Mouse (Mus musculus) limb, embryonic 14.5 days (tissue): ENCODE data around the gene Il31ra. TPM values are rescaled to one million over a fixed set of nuclear protein-coding genes. Genes with fewer than 3 reads are reported as not detected.

Experiments
- ATAC-seq: fragments of 200-750 bp; cut with Nextera tagmentation; 2 replicates; pipeline ENCODE4 v1.8.0; 2017; ENCODE audit warnings: low read depth, moderate number of reproducible peaks, moderate TSS enrichment; ENCODE audit not compliant: low FRiP score
- DNase-seq: peaks from one replicate; pipeline ENCODE4 v3.0.0-alpha.2; 2015; ENCODE audit warnings: low spot score
- H3K27ac ChIP-seq: fragments of 300-500 bp; sonication (generic); replicated peaks from 2 replicates; pipeline ENCODE4 v1.5.1; 2014; ENCODE audit warnings: low read depth, mild to moderate bottlenecking, low read length, moderate library complexity, mixed read lengths
- H3K27me3 ChIP-seq: fragments of 300-500 bp; sonication (generic); 2 replicates; pipeline ENCODE4 v1.6.1; 2014; ENCODE audit warnings: low read length, mixed read lengths; ENCODE audit not compliant: control insufficient read depth, insufficient read depth
- H3K36me3 ChIP-seq: fragments of 300-500 bp; sonication (generic); 2 replicates; pipeline ENCODE4 v1.6.1; 2014; ENCODE audit warnings: mild to moderate bottlenecking, low read length, moderate library complexity, mixed read lengths; ENCODE audit not compliant: control insufficient read depth, insufficient read depth
- H3K4me1 ChIP-seq: fragments of 300-500 bp; sonication (generic); 2 replicates; pipeline ENCODE4 v1.6.1; 2014; ENCODE audit warnings: antibody characterized with exemption, low read length, mixed read lengths; ENCODE audit not compliant: control insufficient read depth, insufficient read depth
- H3K4me2 ChIP-seq: fragments of 300-500 bp; sonication (generic); replicated peaks from 2 replicates; pipeline ENCODE4 v1.6.1; 2014; ENCODE audit warnings: low read depth, mild to moderate bottlenecking, low read length, moderate library complexity; ENCODE audit not compliant: severe bottlenecking
- H3K4me3 ChIP-seq: fragments of 300-500 bp; sonication (generic); replicated peaks from 2 replicates; pipeline ENCODE4 v1.5.1; 2014; ENCODE audit warnings: low read length
- H3K9ac ChIP-seq: fragments of 300-500 bp; sonication (generic); 2 replicates; pipeline ENCODE4 v1.6.1; 2014; ENCODE audit warnings: mild to moderate bottlenecking, low read depth, low read length, moderate library complexity; ENCODE audit not compliant: severe bottlenecking
- H3K9me3 ChIP-seq: fragments of 300-500 bp; sonication (generic); 2 replicates; pipeline ENCODE4 v1.6.1; 2016; ENCODE audit warnings: low read length; ENCODE audit not compliant: control insufficient read depth
- POLR2A ChIP-seq: fragments of 200-500 bp; IDR thresholded peaks from 2 replicates; pipeline ENCODE4 v1.8.0; 2012; ENCODE audit warnings: inconsistent platforms, mild to moderate bottlenecking, moderate library complexity, borderline replicate concordance; ENCODE audit not compliant: insufficient read depth, insufficient read length; ENCODE audit errors: extremely low read depth
- WGBS: fragments of 180-500 bp; shearing (Covaris S2); extraction: QIAGEN DNeasy Blood & Tissue Kit; methylation state at CpG from one replicate; pipeline ENCODE4 v1.1.7; 2014; 5-methylcytosine and 5-hydroxymethylcytosine counted together
- polyA plus RNA-seq, 2 experiments: library from polyadenylated mRNA; depleted of rRNA in 1 of 2; stranded (reverse) in 1 of 2; unstranded in 1 of 2; fragments of >200 nt; fragmentation: Nextera tagmentation in 1 of 2; extraction: Ambion mirVana in 1 of 2; gene quantifications; 2 replicates each; pipeline versions ENCODE4 v1.2.1 to v1.2.3; 2012 to 2014

The Il31ra gene
- polyA plus RNA-seq, 2 experiments = 0.21 to 0.38 TPM

- H3K4me2 ChIP-seq = no peak overlapping the region
- ATAC-seq (no peak), DNase-seq (no peak)
- H3K36me3 ChIP-seq = no peaks in the 10 kb centered on the region
- no peaks in the 10 kb centered on the region for H3K9me3 ChIP-seq
- H3K4me1 ChIP-seq = peaks cover under 1% of the 10 kb centered on the region; the same call in 1 of the 2 replicates
- H3K4me3 ChIP-seq = no peak overlapping the region
- TF ChIP-seq POLR2A = no peak
- H3K27me3 ChIP-seq = 0 out of 2 replicates have a peak, but pooled peaks cover 4% of the 10 kb centered on the region
- no peak overlapping the region for H3K27ac ChIP-seq
- no peak overlapping the region for H3K9ac ChIP-seq
These were observed 31.4 kb upstream of the Il31ra start for GRCm38 (mm10) chr13:112625566-112625965.

GRCm38 (mm10) chr13:112624622-112625021 lies 30.5 kb upstream of the Il31ra start:
- WGBS = 75% methylated on average over 3 of the region's 3 CpGs
- DNase-seq (no peak), ATAC-seq (no peak)
- Histone ChIP-seq H3K27me3 (0 out of 2 replicates have a peak, but pooled peaks cover 4% of the 10 kb centered on the region), H3K27ac (no peak overlapping the region), H3K9me3 (no peaks in the 10 kb centered on the region), H3K4me1 (peaks cover 3% of the 10 kb centered on the region; the same call in 1 of the 2 replicates), H3K4me3 (no peak overlapping the region), H3K9ac (no peak overlapping the region), H3K36me3 (no peaks in the 10 kb centered on the region), H3K4me2 (no peak overlapping the region)
- TF ChIP-seq POLR2A = no peak

GRCm38 (mm10) chr13:112623656-112624055 lies 29.5 kb upstream of the Il31ra start:
- Histone ChIP-seq H3K9me3 (no peaks in the 10 kb centered on the region), H3K4me2 (no peak overlapping the region), H3K4me3 (no peak overlapping the region), H3K27ac (no peak overlapping the region), H3K4me1 (peaks cover 3% of the 10 kb centered on the region; the same call in 1 of the 2 replicates), H3K27me3 (0 out of 2 replicates have a peak, but pooled peaks cover 4% of the 10 kb centered on the region), H3K9ac (no peak overlapping the region), H3K36me3 (no peaks in the 10 kb centered on the region)
- DNase-seq (no peak), ATAC-seq (no peak)
- TF ChIP-seq POLR2A = no peak
- WGBS = 58% methylated on average over 7 of the region's 7 CpGs

GRCm38 (mm10) chr13:112621592-112621991 lies 27.4 kb upstream of the Il31ra start:
- Histone ChIP-seq H3K36me3 (no peaks in the 10 kb centered on the region), H3K27me3 (0 out of 2 replicates have a peak, but pooled peaks cover 4% of the 10 kb centered on the region), H3K4me2 (no peak overlapping the region), H3K4me1 (peaks cover 3% of the 10 kb centered on the region; the same call in 1 of the 2 replicates), H3K27ac (no peak overlapping the region), H3K4me3 (no peak overlapping the region), H3K9me3 (no peaks in the 10 kb centered on the region), H3K9ac (no peak overlapping the region)
- 42% methylated on average over 3 of the region's 3 CpGs for WGBS
- no peak for DNase-seq
- no peak for ATAC-seq
- no peak for TF ChIP-seq POLR2A

GRCm38 (mm10) chr13:112608606-112609005 lies 14.4 kb upstream of the Il31ra start:
- Histone ChIP-seq H3K4me1 (no peaks in the 10 kb centered on the region), H3K9me3 (no peaks in the 10 kb centered on the region), H3K4me2 (no peak overlapping the region), H3K27me3 (no peaks in the 10 kb centered on the region), H3K9ac (no peak overlapping the region), H3K36me3 (no peaks in the 10 kb centered on the region), H3K4me3 (no peak overlapping the region), H3K27ac (no peak overlapping the region)
- DNase-seq (no peak), ATAC-seq (no peak)
- WGBS = 91% methylated on average over 3 of the region's 3 CpGs
- TF ChIP-seq POLR2A = no peak

- ATAC-seq = no peak
- DNase-seq = no peak
- no peak overlapping the region for H3K4me3 ChIP-seq
- H3K4me2 ChIP-seq = no peak overlapping the region
- H3K36me3 ChIP-seq = no peaks in the 10 kb centered on the region
- no peaks in the 10 kb centered on the region for H3K9me3 ChIP-seq
- H3K27ac ChIP-seq = no peak overlapping the region
- no peak for TF ChIP-seq POLR2A
- H3K9ac ChIP-seq = no peak overlapping the region
- H3K27me3 ChIP-seq = no peaks in the 10 kb centered on the region
- WGBS = 46% methylated on average over 4 of the region's 4 CpGs
- no peaks in the 10 kb centered on the region for H3K4me1 ChIP-seq
These were observed 10.3 kb upstream of the Il31ra start for GRCm38 (mm10) chr13:112604411-112604810.
